Mouse (Mus musculus): Measurements from ENCODE around the gene Tspan17. TPM values are rescaled to one million over a fixed set of nuclear protein-coding genes. Genes with fewer than 3 reads are reported as not detected.
A peak's percentile ranks its signal among the peaks of the same experiment; 100 is the strongest.

The Tspan17 gene
- 6.9 and 8.1 TPM in 2 replicates for polyA plus RNA-seq (2014; fragmentation: Nextera tagmentation; extraction: Ambion mirVana)

- Histone ChIP-seq H3K36me3 (ENCODE audit: control insufficient read depth, insufficient read depth, low read length) (no peaks in the 10 kb centered on the region), H3K4me3 (ENCODE audit: low read depth, low read length) (peak within 1 kb of the TSS; percentile 42), H3K9me3 (ENCODE audit: control insufficient read depth, low read length) (no peaks in the 10 kb centered on the region), H3K9ac (ENCODE audit: low read length) (peak within 1 kb of the TSS; percentile 28), H3K27ac (ENCODE audit: low read depth, low read length) (no peak within 1 kb of the TSS), H3K27me3 (ENCODE audit: control insufficient read depth, insufficient read depth, low read length) (peaks cover 13% of the 10 kb centered on the region), H3K4me2 (ENCODE audit: low read depth, low read length, severe bottlenecking) (peak within 1 kb of the TSS; percentile 79), H3K4me1 (replicated peaks; ENCODE audit: control insufficient read depth, insufficient read depth, low read length) (0 out of 2 replicates have a peak, but pooled peaks cover 3% of the 10 kb centered on the region)
- DNase-seq (ENCODE audit: low spot score): peak; percentile 99
- 4% methylated on average over 36 of the region's 49 CpGs for WGBS
- ATAC-seq (replicated peaks; ENCODE audit: low FRiP score): peak; percentile 87
Measured at GRCm38 (mm10) chr13:54788740-54789560, at the start of gene Tspan17. TSS of gene Tspan17 (plus strand) at chr13:54789377.

GRCm38 (mm10) chr13:54746110-54746509, 43.1 kb upstream of the Tspan17 start:
- no peak overlapping the region for H3K4me3 ChIP-seq (ENCODE audit: low read depth, low read length)
- ATAC-seq (replicated peaks; ENCODE audit: low FRiP score) (no peak), DNase-seq (ENCODE audit: low spot score) (no peak)
- H3K36me3 ChIP-seq (ENCODE audit: control insufficient read depth, insufficient read depth, low read length): no peaks in the 10 kb centered on the region
- H3K27me3 ChIP-seq (ENCODE audit: control insufficient read depth, insufficient read depth, low read length): peaks cover 11% of the 10 kb centered on the region
- no peak overlapping the region for H3K27ac ChIP-seq (ENCODE audit: low read depth, low read length)
- no peak overlapping the region for H3K4me2 ChIP-seq (ENCODE audit: low read depth, low read length, severe bottlenecking)
- H3K4me1 ChIP-seq (replicated peaks; ENCODE audit: control insufficient read depth, insufficient read depth, low read length): 0 out of 2 replicates have a peak, but pooled peaks cover 2% of the 10 kb centered on the region
- H3K9me3 ChIP-seq (ENCODE audit: control insufficient read depth, low read length): no peaks in the 10 kb centered on the region
- no peak overlapping the region for H3K9ac ChIP-seq (ENCODE audit: low read length)
- WGBS: 46% methylated on average over 6 of the region's 6 CpGs

- 0 out of 2 replicates have a peak, but pooled peaks cover 2% of the 10 kb centered on the region for H3K4me1 ChIP-seq (replicated peaks; ENCODE audit: control insufficient read depth, insufficient read depth, low read length)
- no peaks in the 10 kb centered on the region for H3K9me3 ChIP-seq (ENCODE audit: control insufficient read depth, low read length)
- WGBS: 40% methylated on average over 10 of the region's 10 CpGs
- H3K27me3 ChIP-seq (ENCODE audit: control insufficient read depth, insufficient read depth, low read length): peaks cover 16% of the 10 kb centered on the region
- DNase-seq (ENCODE audit: low spot score) (no peak), ATAC-seq (replicated peaks; ENCODE audit: low FRiP score) (no peak)
- H3K4me2 ChIP-seq (ENCODE audit: low read depth, low read length, severe bottlenecking): no peak overlapping the region
- H3K27ac ChIP-seq (ENCODE audit: low read depth, low read length): no peak overlapping the region
- H3K36me3 ChIP-seq (ENCODE audit: control insufficient read depth, insufficient read depth, low read length): no peaks in the 10 kb centered on the region
- H3K4me3 ChIP-seq (ENCODE audit: low read depth, low read length): no peak overlapping the region
- H3K9ac ChIP-seq (ENCODE audit: low read length): no peak overlapping the region
Measured at GRCm38 (mm10) chr13:54746896-54747295, 42.3 kb upstream of the Tspan17 start.

- Histone ChIP-seq H3K4me2 (ENCODE audit: low read depth, low read length, severe bottlenecking) (peak overlapping the region; percentile 67; the same call in 1 of the 2 replicates), H3K9me3 (ENCODE audit: control insufficient read depth, low read length) (no peaks in the 10 kb centered on the region), H3K4me1 (replicated peaks; ENCODE audit: control insufficient read depth, insufficient read depth, low read length) (0 out of 2 replicates have a peak, but pooled peaks cover 2% of the 10 kb centered on the region), H3K9ac (ENCODE audit: low read length) (no peak overlapping the region), H3K27ac (ENCODE audit: low read depth, low read length) (no peak overlapping the region), H3K4me3 (ENCODE audit: low read depth, low read length) (no peak overlapping the region), H3K36me3 (ENCODE audit: control insufficient read depth, insufficient read depth, low read length) (no peaks in the 10 kb centered on the region), H3K27me3 (ENCODE audit: control insufficient read depth, insufficient read depth, low read length) (peaks cover 16% of the 10 kb centered on the region)
- no peak for ATAC-seq (replicated peaks; ENCODE audit: low FRiP score)
- 85% methylated on average over 8 of the region's 8 CpGs for WGBS
- DNase-seq (ENCODE audit: low spot score): no peak
Measured at GRCm38 (mm10) chr13:54748190-54748589, 41.0 kb upstream of the Tspan17 start.

GRCm38 (mm10) chr13:54748721-54749060, 40.5 kb upstream of the Tspan17 start:
- Histone ChIP-seq H3K9ac (ENCODE audit: low read length) (peak overlapping the region; percentile 70), H3K4me3 (ENCODE audit: low read depth, low read length) (peak overlapping the region; percentile 67), H3K27me3 (ENCODE audit: control insufficient read depth, insufficient read depth, low read length) (peaks cover 16% of the 10 kb centered on the region), H3K4me1 (replicated peaks; ENCODE audit: control insufficient read depth, insufficient read depth, low read length) (0 out of 2 replicates have a peak, but pooled peaks cover 2% of the 10 kb centered on the region), H3K4me2 (ENCODE audit: low read depth, low read length, severe bottlenecking) (peak overlapping the region; percentile 67), H3K27ac (ENCODE audit: low read depth, low read length) (no peak overlapping the region), H3K36me3 (ENCODE audit: control insufficient read depth, insufficient read depth, low read length) (no peaks in the 10 kb centered on the region), H3K9me3 (ENCODE audit: control insufficient read depth, low read length) (no peaks in the 10 kb centered on the region)
- ATAC-seq (replicated peaks; ENCODE audit: low FRiP score) (peak; percentile 21), DNase-seq (ENCODE audit: low spot score) (no peak)
- 40% methylated on average over 10 of the region's 10 CpGs for WGBS

- Histone ChIP-seq H3K9ac (ENCODE audit: low read length) (peak overlapping the region; percentile 70), H3K4me1 (replicated peaks; ENCODE audit: control insufficient read depth, insufficient read depth, low read length) (0 out of 2 replicates have a peak, but pooled peaks cover 2% of the 10 kb centered on the region), H3K27ac (ENCODE audit: low read depth, low read length) (peak overlapping the region; percentile 59), H3K36me3 (ENCODE audit: control insufficient read depth, insufficient read depth, low read length) (no peaks in the 10 kb centered on the region), H3K4me3 (ENCODE audit: low read depth, low read length) (peak overlapping the region; percentile 67), H3K27me3 (ENCODE audit: control insufficient read depth, insufficient read depth, low read length) (peaks cover 16% of the 10 kb centered on the region), H3K4me2 (ENCODE audit: low read depth, low read length, severe bottlenecking) (peak overlapping the region; percentile 67), H3K9me3 (ENCODE audit: control insufficient read depth, low read length) (no peaks in the 10 kb centered on the region)
- WGBS: 1% methylated on average over 67 of the region's 100 CpGs
- ATAC-seq (replicated peaks; ENCODE audit: low FRiP score) (peak; percentile 90), DNase-seq (ENCODE audit: low spot score) (peak; percentile 88)
Measured at GRCm38 (mm10) chr13:54749061-54749863, 39.9 kb upstream of the Tspan17 start.

- Histone ChIP-seq H3K9ac (ENCODE audit: low read length) (peak within 1 kb of the TSS; percentile 70), H3K4me3 (ENCODE audit: low read depth, low read length) (peak within 1 kb of the TSS; percentile 67), H3K27ac (ENCODE audit: low read depth, low read length) (peak within 1 kb of the TSS; percentile 59), H3K27me3 (ENCODE audit: control insufficient read depth, insufficient read depth, low read length) (peaks cover 16% of the 10 kb centered on the region), H3K36me3 (ENCODE audit: control insufficient read depth, insufficient read depth, low read length) (no peaks in the 10 kb centered on the region), H3K4me2 (ENCODE audit: low read depth, low read length, severe bottlenecking) (peak within 1 kb of the TSS; percentile 67), H3K9me3 (ENCODE audit: control insufficient read depth, low read length) (no peaks in the 10 kb centered on the region), H3K4me1 (replicated peaks; ENCODE audit: control insufficient read depth, insufficient read depth, low read length) (0 out of 2 replicates have a peak, but pooled peaks cover 2% of the 10 kb centered on the region)
- 1% methylated on average over 29 of the region's 29 CpGs for WGBS
- DNase-seq (ENCODE audit: low spot score): no peak
- peak; percentile 76 for ATAC-seq (replicated peaks; ENCODE audit: low FRiP score)
Measured at GRCm38 (mm10) chr13:54749864-54750411, 39.2 kb upstream of the Tspan17 start, which contains the start of gene Gprin1. TSS of gene Gprin1 (minus strand) at chr13:54749874.

- Histone ChIP-seq H3K27ac (ENCODE audit: low read depth, low read length) (no peak overlapping the region), H3K9me3 (ENCODE audit: control insufficient read depth, low read length) (no peaks in the 10 kb centered on the region), H3K4me3 (ENCODE audit: low read depth, low read length) (no peak overlapping the region), H3K9ac (ENCODE audit: low read length) (no peak overlapping the region), H3K27me3 (ENCODE audit: control insufficient read depth, insufficient read depth, low read length) (peaks cover 16% of the 10 kb centered on the region), H3K36me3 (ENCODE audit: control insufficient read depth, insufficient read depth, low read length) (no peaks in the 10 kb centered on the region), H3K4me1 (replicated peaks; ENCODE audit: control insufficient read depth, insufficient read depth, low read length) (0 out of 2 replicates have a peak, but pooled peaks cover 2% of the 10 kb centered on the region), H3K4me2 (ENCODE audit: low read depth, low read length, severe bottlenecking) (no peak overlapping the region)
- peak; percentile 74 for DNase-seq (ENCODE audit: low spot score)
- no peak for ATAC-seq (replicated peaks; ENCODE audit: low FRiP score)
- 2% methylated on average over 8 of the region's 8 CpGs for WGBS
Measured at GRCm38 (mm10) chr13:54750699-54751098, 38.5 kb upstream of the Tspan17 start.
